Mouse (Mus musculus) c-Kit-positive CD71-negative TER-119-negative erythroid progenitor cells, embryonic 14.5 days (primary cell): ENCODE results near the gene Ifit1bl1.
A peak's percentile ranks its signal among the peaks of the same experiment; 100 is the strongest.
"Not testable (repeated sequence)": the region's sequence is repeated elsewhere in the genome, so short reads cannot be mapped to it uniquely, and the experiment has no call there.

Experiments
- DNase-seq: peaks from one replicate; pipeline ENCODE4 v3.0.0-alpha.2; 2013; ENCODE audit warnings: low read depth

The Ifit1bl1 gene

GRCm38 (mm10) chr19:34601888-34602287 is at the start of gene Ifit1bl1:
Ifit1bl1 (minus strand) TSS chr19:34601956.
- DNase-seq = not testable (repeated sequence)

GRCm38 (mm10) chr19:34650997-34651396 is 49.2 kb upstream of the Ifit1bl1 start:
- no peak for DNase-seq

DNA sequence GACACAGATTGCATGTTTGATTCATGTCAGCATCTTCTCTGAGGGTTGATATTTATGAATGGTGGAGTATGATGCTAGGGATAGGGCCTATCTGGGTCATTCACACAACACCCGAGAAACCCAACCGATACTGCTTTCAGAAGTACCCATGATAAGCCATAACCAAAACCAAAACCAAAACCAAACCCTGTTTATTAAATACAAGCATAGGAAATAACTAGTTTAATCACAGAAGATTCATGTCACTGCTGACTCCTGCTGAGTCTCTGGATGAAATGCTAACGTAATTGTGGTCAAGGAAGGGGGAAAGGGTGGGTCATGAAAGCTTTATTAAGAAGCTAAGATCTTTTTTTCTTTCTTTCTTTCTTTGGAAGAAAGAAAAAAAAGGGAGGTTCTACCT is 48.5 kb upstream of the Ifit1bl1 start:
- DNase-seq = no peak

- DNase-seq = not testable (repeated sequence)
Measured at GRCm38 (mm10) chr19:34647630-34648029, 45.9 kb upstream of the Ifit1bl1 start.

GRCm38 (mm10) chr19:34642616-34643015 is 40.9 kb upstream of the Ifit1bl1 start:
- DNase-seq = no peak

- DNase-seq = no peak
Measured at GRCm38 (mm10) chr19:34640623-34641022, 38.9 kb upstream of the Ifit1bl1 start, which contains the start of the genes Ifit1bl2 and Ifit1. Ifit1bl2 (minus strand) TSS chr19:34640743. Ifit1 (plus strand) TSS chr19:34640871.

- peak; percentile 28 for DNase-seq
Measured at GRCm38 (mm10) chr19:34636933-34637557, 35.3 kb upstream of the Ifit1bl1 start.

DNA sequence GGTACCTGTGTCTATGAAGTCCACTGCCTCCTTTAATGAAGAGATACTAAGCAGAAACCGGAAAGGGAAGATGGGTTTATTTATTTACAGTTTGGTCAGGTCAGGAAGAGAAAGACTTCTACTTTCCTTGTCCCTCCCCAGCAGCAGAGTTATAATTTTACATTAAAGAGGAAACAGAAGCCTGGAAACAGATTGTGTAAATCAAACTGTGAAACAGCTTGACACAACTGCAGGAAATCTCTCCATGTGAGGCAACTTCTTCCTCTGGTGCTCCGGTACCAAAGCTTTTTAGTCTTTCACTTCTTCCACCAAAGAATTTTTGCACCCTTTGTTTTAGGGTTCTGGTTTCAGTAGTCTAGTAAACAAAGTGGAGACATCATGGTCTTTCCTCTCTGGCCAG is 31.7 kb upstream of the Ifit1bl1 start:
- no peak for DNase-seq

DNA sequence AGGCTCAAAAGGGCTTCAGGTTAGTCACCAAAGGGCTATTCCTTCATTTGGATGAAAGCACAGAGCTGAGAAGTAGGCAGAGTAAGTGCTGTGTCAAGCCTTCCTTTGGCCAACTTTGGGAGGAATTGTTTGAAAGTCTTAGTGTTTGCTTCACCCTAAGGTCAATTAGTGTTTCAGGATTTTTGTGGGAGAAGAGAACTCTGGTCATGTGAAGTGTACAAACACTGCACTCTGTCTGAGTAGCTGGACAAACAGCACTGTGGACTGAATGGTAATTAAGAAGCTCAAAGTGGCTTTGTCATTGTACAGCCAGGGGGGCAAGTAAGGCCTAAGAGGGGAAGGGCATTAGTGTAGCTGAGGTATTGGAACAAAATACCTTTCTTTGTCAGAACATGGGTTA is 29.7 kb upstream of the Ifit1bl1 start:
- no peak for DNase-seq

DNA sequence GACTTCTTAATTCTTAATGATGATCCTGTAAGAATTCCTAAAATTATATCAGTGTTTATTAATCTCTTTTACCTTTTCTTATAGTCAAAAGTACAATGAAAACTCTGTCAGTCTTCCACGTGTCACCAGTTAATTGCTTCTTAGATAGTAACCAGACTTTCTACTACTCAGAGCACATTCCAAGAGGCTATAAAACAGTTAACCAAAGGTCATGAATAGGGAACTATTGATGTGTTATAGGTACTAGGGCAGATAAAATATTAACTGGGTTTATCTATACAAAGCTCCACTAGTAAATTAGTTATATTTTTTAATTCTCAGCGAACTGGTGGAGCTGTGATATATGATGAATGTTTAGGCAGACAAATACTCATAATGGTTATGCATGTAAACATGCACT is 25.7 kb upstream of the Ifit1bl1 start:
- no peak for DNase-seq

DNA sequence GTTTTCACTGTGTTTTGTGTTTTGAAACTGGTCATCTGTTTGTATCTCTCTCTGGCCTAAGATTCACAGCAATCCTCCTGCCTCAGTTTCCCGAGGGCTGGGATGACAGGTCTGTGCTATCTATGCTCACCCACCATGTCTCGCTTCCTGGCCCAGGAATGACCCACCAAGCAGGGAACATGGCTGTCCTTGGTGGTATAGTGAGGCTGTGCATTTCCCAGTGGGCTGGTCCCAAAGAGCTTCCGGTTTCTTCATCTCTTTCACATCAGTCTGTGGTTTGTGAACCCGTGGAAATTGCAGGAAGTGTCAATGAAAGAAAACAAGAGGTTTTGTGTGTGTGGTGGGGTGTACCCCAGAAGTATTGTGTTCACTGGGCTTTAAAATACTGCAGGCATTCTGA is 22.9 kb upstream of the Ifit1bl1 start:
- no peak for DNase-seq

- no peak for DNase-seq
Measured at GRCm38 (mm10) chr19:34623781-34624180, 22.0 kb upstream of the Ifit1bl1 start.

- DNase-seq = no peak
Measured at GRCm38 (mm10) chr19:34620871-34621270, 19.1 kb upstream of the Ifit1bl1 start.

DNA sequence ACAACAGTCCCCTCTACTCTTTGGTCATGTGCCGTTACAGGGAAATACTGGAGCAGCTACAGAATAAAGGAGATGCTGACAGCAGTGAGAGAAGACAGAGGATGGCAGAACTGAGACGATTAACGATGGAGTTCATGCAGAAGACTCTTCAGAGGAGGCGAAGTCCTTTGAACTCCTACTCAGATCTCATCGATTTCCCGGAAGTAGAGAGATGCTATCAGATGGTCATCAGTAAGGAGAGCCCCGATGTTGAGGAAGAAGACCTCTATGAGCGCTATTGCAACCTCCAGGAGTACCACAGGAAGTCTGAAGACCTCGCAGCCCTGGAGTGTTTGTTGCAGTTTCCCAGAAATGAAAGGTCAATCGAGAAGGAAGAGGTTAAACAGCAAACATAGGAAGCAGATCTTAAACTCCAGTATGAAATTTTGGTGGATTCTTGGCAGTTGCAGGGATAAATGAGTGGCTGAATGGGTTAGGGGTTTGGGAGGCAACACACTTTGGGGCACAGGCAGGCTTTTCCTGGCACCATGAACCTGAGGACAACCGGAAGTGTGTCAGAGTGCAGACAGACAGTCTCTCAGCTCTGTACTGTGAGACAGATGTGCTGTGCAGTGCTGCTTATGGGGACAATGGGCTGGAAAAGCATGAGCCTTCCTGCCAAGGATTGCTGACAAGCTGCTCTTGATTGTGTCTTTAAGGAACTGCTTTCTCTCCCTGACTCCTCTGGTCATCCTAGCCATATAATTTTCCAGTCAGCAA is 10.7 kb upstream of the Ifit1bl1 start:
- not testable (repeated sequence) for DNase-seq

GRCm38 (mm10) chr19:34610118-34610517 is 8.4 kb upstream of the Ifit1bl1 start:
- DNase-seq = not testable (repeated sequence)

DNA sequence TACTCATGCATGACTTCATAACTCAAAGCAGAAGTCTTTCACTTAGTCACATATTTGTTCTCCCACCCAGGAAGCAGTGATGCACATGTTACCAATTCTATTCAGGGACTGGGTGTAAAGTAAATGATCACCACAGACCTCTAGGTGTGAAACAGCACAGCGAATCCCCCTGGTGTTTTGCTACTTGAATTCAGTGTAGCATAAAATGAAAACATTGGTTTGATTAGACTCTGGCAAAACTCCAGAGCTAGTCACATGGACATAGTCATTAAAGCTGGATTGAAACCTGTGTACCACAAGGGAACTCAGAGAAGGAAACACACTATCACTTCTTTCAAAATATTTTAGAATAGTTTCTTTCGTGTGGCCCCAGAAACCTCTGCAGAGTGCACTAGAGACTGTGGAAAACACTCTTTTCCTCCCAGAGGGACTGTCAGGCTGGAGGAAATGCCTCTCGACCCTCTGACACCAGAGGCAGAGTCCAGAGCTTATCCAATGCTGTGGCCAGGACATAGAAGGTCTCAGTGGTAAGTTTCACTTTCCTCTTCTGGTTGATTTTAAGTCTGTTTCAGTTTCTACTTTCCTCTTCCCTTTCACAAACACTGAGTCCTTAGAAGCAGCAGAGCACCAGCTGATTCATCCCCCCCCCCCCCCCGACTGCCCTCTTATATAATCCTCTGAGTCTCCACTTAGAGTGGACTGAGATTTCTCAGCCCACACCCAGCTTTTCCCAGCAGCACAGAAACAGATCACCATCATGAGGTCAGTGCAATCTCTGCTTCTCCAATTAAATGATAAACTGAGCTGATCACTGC is 5.7 kb upstream of the Ifit1bl1 start, which contains the start of gene Ifit3b:
TSS of gene Ifit3b (plus strand) at position 734 of the 815 bp plus-strand sequence.
- DNase-seq = not testable (repeated sequence)

GRCm38 (mm10) chr19:34605472-34605871 is 3.7 kb upstream of the Ifit1bl1 start:
- DNase-seq = no peak

- DNase-seq = not testable (repeated sequence)
Measured at GRCm38 (mm10) chr19:34599250-34599649, 2.5 kb downstream of the Ifit1bl1 start.

- no peak for DNase-seq
Measured at GRCm38 (mm10) chr19:34598341-34598740, 3.4 kb downstream of the Ifit1bl1 start.

- no peak for DNase-seq
Measured at GRCm38 (mm10) chr19:34596811-34597210, 4.9 kb downstream of the Ifit1bl1 start.

- DNase-seq = not testable (repeated sequence)
Measured at GRCm38 (mm10) chr19:34594523-34594922, 7.2 kb downstream of the Ifit1bl1 start.

DNA sequence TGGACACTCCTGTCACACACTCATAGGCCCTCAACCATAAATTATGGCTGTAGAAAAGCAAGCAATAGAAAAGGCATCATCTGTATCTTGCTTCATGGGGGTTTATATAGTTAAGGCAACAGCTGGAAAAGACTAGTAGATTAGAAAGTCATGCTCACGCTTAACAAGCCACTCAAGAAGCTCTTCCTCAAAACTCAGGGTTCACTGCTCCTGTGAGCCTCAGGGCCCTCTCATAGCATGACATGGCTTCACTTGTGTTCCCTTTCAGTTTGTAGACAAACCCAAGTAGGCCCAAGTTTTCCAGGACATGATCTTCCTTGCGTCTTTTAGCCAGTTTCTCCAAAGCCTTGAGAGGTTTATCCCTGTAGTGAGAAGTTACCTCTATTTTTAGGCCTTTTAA is 8.3 kb downstream of the Ifit1bl1 start:
- DNase-seq = no peak
